In genomic region chr2:152099538-152099937, GRCm38 (mm10) we compare ENCODE assay signal across 32 mouse cellular contexts. TPM values are rescaled to one million over a fixed set of nuclear protein-coding genes. Genes with fewer than 3 reads are reported as not detected.
DNase-seq lines count a peak whose midpoint lies in the region; ATAC-seq and TF ChIP-seq lines count a peak whose summit lies in the region.
"Had no signal": no experiment of that assay in that cellular context is flagged by ENCODE, and none has a peak within 500 bp of the region (broad histone marks: within the 10 kb centered on the region; RNA-seq: fewer than 3 reads in every experiment).

No protein-coding gene starts in this region.

- H3K4me1 ChIP-seq in kidney, adult 2 months (ENCODE audit: control insufficient read depth, insufficient read depth, low read length), result peaks cover under 1% of the 10 kb centered on the region; the same call in 1 of the 2 replicates
- H3K4me1 ChIP-seq in midbrain, embryonic 14.5 days (ENCODE audit: control insufficient read depth, insufficient read depth, low read length), result peaks cover 14% of the 10 kb centered on the region
- H3K4me1 ChIP-seq in midbrain, embryonic 13.5 days (replicated peaks), result peaks cover 28% of the 10 kb centered on the region

- 28% methylated on average over 3 of the region's 3 CpGs for WGBS in kidney, adult 2 months
- WGBS in midbrain, embryonic 14.5 days, result 65% methylated on average over 3 of the region's 3 CpGs
- WGBS in midbrain, embryonic 13.5 days, result 70% methylated on average over 3 of the region's 3 CpGs

- H3K27me3 ChIP-seq in kidney, adult 2 months (replicated peaks; ENCODE audit: control insufficient read depth, insufficient read depth, low read length), result no peaks in the 10 kb centered on the region; the same call in 1 of the 2 replicates
- H3K27me3 ChIP-seq in midbrain, embryonic 14.5 days (ENCODE audit: control insufficient read depth, insufficient read depth, low read length), result no peaks in the 10 kb centered on the region
- H3K27me3 ChIP-seq in midbrain, embryonic 13.5 days, result peaks cover 14% of the 10 kb centered on the region
- H3K27me3 ChIP-seq: forebrain, embryonic 15.5 days; Patski had no signal

- intact Hi-C loops in left cerebral cortex, postnatal 25 days (cut with DNase I), result no loop called here

- H3K9me3 ChIP-seq in midbrain, embryonic 14.5 days (ENCODE audit: control insufficient read depth, low read length), result no peaks in the 10 kb centered on the region
- no peaks in the 10 kb centered on the region for H3K9me3 ChIP-seq in midbrain, embryonic 13.5 days
- H3K9me3 ChIP-seq: embryonic facial prominence, embryonic 10.5 days; embryonic facial prominence, embryonic 13.5 days; forebrain, embryonic 12.5 days; forebrain, embryonic 15.5 days; G1E; heart, embryonic 12.5 days; heart, embryonic 15.5 days; hindbrain, embryonic 10.5 days; hindbrain, embryonic 13.5 days had no signal

- no peak overlapping the region for H3K9ac ChIP-seq in midbrain, embryonic 14.5 days (replicated peaks; ENCODE audit: low read length)
- no peak overlapping the region for H3K9ac ChIP-seq in midbrain, embryonic 13.5 days (replicated peaks)
- H3K9ac ChIP-seq: embryonic facial prominence, embryonic 13.5 days; forebrain, embryonic 12.5 days; forebrain, embryonic 15.5 days; heart, embryonic 12.5 days; heart, embryonic 15.5 days; hindbrain, embryonic 13.5 days had no signal

- peak; percentile 33 for DNase-seq in kidney, adult 2 months
- DNase-seq in kidney, adult 18-20 months, result no peak
- DNase-seq in midbrain, embryonic 14.5 days, result peak; percentile 35
- DNase-seq in kidney, postnatal 36 days, result peak; percentile 23 to 45
- no peak for DNase-seq in left cerebral cortex, postnatal 25 days (ENCODE audit: low spot score in 2 of 2)
- DNase-seq in thymus, postnatal 4 days, result no peak
- DNase-seq: adrenal gland, adult 8-10 months; adrenal gland, postnatal 25 days; B cell, adult 2 months; cerebellum, adult 11-12 months; cerebellum, adult 8-10 months; cerebellum, postnatal 36 days; embryo, embryonic 11 days; gastrocnemius, postnatal 25 days; heart, adult 18-20 months; heart, postnatal 10 days; heart, postnatal 36 days had no signal

- H3K4me3 ChIP-seq in kidney, adult 2 months (ENCODE audit: insufficient read depth, low read depth, low read length), result no peak overlapping the region
- no peak overlapping the region for H3K4me3 ChIP-seq in midbrain, embryonic 14.5 days (replicated peaks; ENCODE audit: low read depth, low read length)
- H3K4me3 ChIP-seq in midbrain, embryonic 13.5 days (replicated peaks), result no peak overlapping the region
- H3K4me3 ChIP-seq: embryonic facial prominence, embryonic 10.5 days; embryonic facial prominence, embryonic 13.5 days; erythroblast, embryonic 14.5 days; forebrain, embryonic 12.5 days; forebrain, embryonic 15.5 days; heart, embryonic 12.5 days; heart, embryonic 15.5 days; hindbrain, embryonic 10.5 days; hindbrain, embryonic 13.5 days had no signal

- no peak overlapping the region for H3K27ac ChIP-seq in kidney, adult 2 months (ENCODE audit: insufficient read depth, low read depth, low read length)
- H3K27ac ChIP-seq in midbrain, embryonic 14.5 days (replicated peaks; ENCODE audit: low read depth, low read length), result no peak overlapping the region
- no peak overlapping the region for H3K27ac ChIP-seq in midbrain, embryonic 13.5 days
- H3K27ac ChIP-seq: embryonic facial prominence, embryonic 10.5 days; embryonic facial prominence, embryonic 13.5 days; forebrain, embryonic 12.5 days; forebrain, embryonic 15.5 days; heart, embryonic 15.5 days; hindbrain, embryonic 10.5 days; hindbrain, embryonic 13.5 days had no signal

- TF ChIP-seq POLR2A in kidney, adult 2 months (IDR thresholded peaks at IDR 0.05; ENCODE audit: low read depth, low read length), result no peak

- H3K4me2 ChIP-seq in midbrain, embryonic 14.5 days (ENCODE audit: low read length), result no peak overlapping the region
- no peak overlapping the region for H3K4me2 ChIP-seq in midbrain, embryonic 13.5 days (replicated peaks)
- H3K4me2 ChIP-seq: embryonic facial prominence, embryonic 13.5 days; forebrain, embryonic 12.5 days; forebrain, embryonic 15.5 days; heart, embryonic 12.5 days; heart, embryonic 15.5 days; hindbrain, embryonic 13.5 days had no signal

- no peak for TF ChIP-seq CTCF in kidney, adult 2 months (conservative IDR thresholded peaks at IDR 0.05; ENCODE audit: insufficient read depth, insufficient read length, low read depth, low read length)

- no peaks in the 10 kb centered on the region for H3K36me3 ChIP-seq in kidney, adult 2 months (ENCODE audit: control insufficient read depth, insufficient read depth, low read length)
- 0 out of 2 replicates have a peak, but pooled peaks cover under 1% of the 10 kb centered on the region for H3K36me3 ChIP-seq in midbrain, embryonic 14.5 days (ENCODE audit: control insufficient read depth, insufficient read depth, low read length)
- H3K36me3 ChIP-seq in midbrain, embryonic 13.5 days, result 0 out of 2 replicates have a peak, but pooled peaks cover under 1% of the 10 kb centered on the region
- H3K36me3 ChIP-seq: embryonic facial prominence, embryonic 10.5 days; embryonic facial prominence, embryonic 13.5 days; forebrain, embryonic 12.5 days; forebrain, embryonic 15.5 days; G1E; heart, embryonic 12.5 days; heart, embryonic 15.5 days; hindbrain, embryonic 10.5 days; hindbrain, embryonic 13.5 days had no signal

- no peak for ATAC-seq in midbrain, embryonic 14.5 days (ENCODE audit: low FRiP score, low TSS enrichment)
- ATAC-seq in midbrain, embryonic 13.5 days, result no peak
- ATAC-seq: activated CD4-positive, CD25-positive, alpha-beta regulatory T cell, adult 4 months; forebrain, embryonic 15.5 days; Patski had no signal

RNA-seq across cellular contexts. Expression of gene Srxn1, which starts 5.8 kb away (rescaled TPM):
- 113 and 135 TPM in 2 replicates for polyA plus RNA-seq in kidney, adult 2 months (2012; rRNA removed)
- 11.5 and 17.4 TPM in 2 replicates for polyA plus RNA-seq in midbrain, embryonic 14.5 days (2014; fragmentation: Nextera tagmentation; extraction: Ambion mirVana)
- polyA plus RNA-seq in midbrain, embryonic 13.5 days (2015; fragmentation: Nextera tagmentation; extraction: Ambion mirVana), result 13.4 and 14.9 TPM in 2 replicates
- 10 to 100 TPM; 85.6 to 96.7 TPM for total RNA-seq in left cerebral cortex, postnatal 25 days (2021)
- total RNA-seq: CH12.LX had no signal

RNA-seq across cellular contexts. Expression of gene Scrt2, which starts 18.2 kb away (rescaled TPM):
- not detected in 2 replicates for polyA plus RNA-seq in kidney, adult 2 months (2012; rRNA removed)
- polyA plus RNA-seq in midbrain, embryonic 14.5 days (2014; fragmentation: Nextera tagmentation; extraction: Ambion mirVana), result 16.4 and 18.4 TPM in 2 replicates
- 16.3 and 20.0 TPM in 2 replicates for polyA plus RNA-seq in midbrain, embryonic 13.5 days (2015; fragmentation: Nextera tagmentation; extraction: Ambion mirVana)
- 10 to 100 TPM; 15.2 to 18.5 TPM for total RNA-seq in left cerebral cortex, postnatal 25 days (2021)
- total RNA-seq: CH12.LX; gastrocnemius, adult 8-10 months; gastrocnemius, postnatal 25 days; heart, adult 18-20 months; heart, postnatal 10 days; heart, postnatal 36 days had no signal
- polyA plus RNA-seq: activated CD4-positive, CD25-positive, alpha-beta regulatory T cell, adult 4 months; erythroblast, embryonic 14.5 days; G1E; heart, embryonic 15.5 days; Patski had no signal

RNA-seq across cellular contexts. Expression of gene Tcf15, which starts 43.8 kb away (rescaled TPM):
- 2.9 and 4.6 TPM in 2 replicates for polyA plus RNA-seq in kidney, adult 2 months (2012; rRNA removed)
- polyA plus RNA-seq in midbrain, embryonic 14.5 days (2014; fragmentation: Nextera tagmentation; extraction: Ambion mirVana), result 0.76 and 0.96 TPM in 2 replicates
- 1.0 and 1.8 TPM in 2 replicates for polyA plus RNA-seq in midbrain, embryonic 13.5 days (2015; fragmentation: Nextera tagmentation; extraction: Ambion mirVana)
- 1 to 10 TPM in 1 of 2 experiments, under 1 TPM in 1; 0.76 to 1.1 TPM for total RNA-seq in left cerebral cortex, postnatal 25 days (2021)
- total RNA-seq: CH12.LX, G1E had no signal
- polyA plus RNA-seq: activated CD4-positive, CD25-positive, alpha-beta regulatory T cell, adult 4 months; G1E; Patski had no signal

Comparison
In these comparisons a context has a peak if more than half of its experiments do, and no peak if none do; other contexts are left out.
1. DNase-seq: peak in kidney, adult 2 months (single experiment), midbrain, embryonic 14.5 days (single experiment) and kidney, postnatal 36 days (2 of 2); none in kidney, adult 18-20 months (single experiment), left cerebral cortex, postnatal 25 days (0 of 2) and thymus, postnatal 4 days (single experiment).
2. RNA of gene Scrt2, which starts 18.2 kb away (polyA plus RNA-seq): 16.3 to 20.0 TPM in midbrain, embryonic 13.5 days and 16.4 to 18.4 TPM in midbrain, embryonic 14.5 days; not detected in kidney, adult 2 months; every median in the first group is over 10 times any median in the second.